Mouse (Mus musculus) spleen, adult 2 months (tissue): ENCODE data around the gene Thbs3.

ENCODE experiments used
- CTCF ChIP-seq: fragments of 200-500 bp; IDR thresholded peaks from 2 replicates; pipeline ENCODE4 v1.5.1; 2011; ENCODE audit warnings: mild to moderate bottlenecking, inconsistent platforms; ENCODE audit not compliant: insufficient read depth, insufficient read length, insufficient replicate concordance; ENCODE audit errors: extremely low read depth
- POLR2A ChIP-seq: fragments of 200-500 bp; IDR thresholded peaks from 2 replicates; pipeline ENCODE4 v1.6.1; 2011; ENCODE audit warnings: low read depth, low read length, inconsistent platforms

DNA sequence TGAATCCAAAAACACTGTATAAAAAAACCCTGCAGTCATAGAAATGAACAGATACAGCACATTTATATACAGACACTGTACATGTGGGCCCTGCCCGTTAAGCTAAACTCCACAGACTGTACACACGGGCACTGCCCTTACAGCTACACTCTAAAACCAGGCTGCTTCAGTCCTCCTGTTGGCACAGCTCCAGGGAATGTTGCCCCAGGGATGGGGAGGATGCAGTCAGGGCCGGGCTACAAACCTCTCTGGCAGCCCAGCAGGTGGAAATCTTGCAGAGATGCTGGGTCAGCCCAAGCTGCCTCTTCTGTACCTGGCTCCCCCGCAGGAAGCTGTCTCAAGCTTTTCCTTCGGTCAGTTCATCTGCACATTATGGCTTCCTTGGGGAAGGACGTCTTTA, 56.8 kb downstream of the Thbs3 start:
- TF ChIP-seq CTCF (no peak), POLR2A (no peak; the same call in 1 of the 2 replicates)
